8 mouse cellular contexts compared by ENCODE assay signal in the genomic region with DNA sequence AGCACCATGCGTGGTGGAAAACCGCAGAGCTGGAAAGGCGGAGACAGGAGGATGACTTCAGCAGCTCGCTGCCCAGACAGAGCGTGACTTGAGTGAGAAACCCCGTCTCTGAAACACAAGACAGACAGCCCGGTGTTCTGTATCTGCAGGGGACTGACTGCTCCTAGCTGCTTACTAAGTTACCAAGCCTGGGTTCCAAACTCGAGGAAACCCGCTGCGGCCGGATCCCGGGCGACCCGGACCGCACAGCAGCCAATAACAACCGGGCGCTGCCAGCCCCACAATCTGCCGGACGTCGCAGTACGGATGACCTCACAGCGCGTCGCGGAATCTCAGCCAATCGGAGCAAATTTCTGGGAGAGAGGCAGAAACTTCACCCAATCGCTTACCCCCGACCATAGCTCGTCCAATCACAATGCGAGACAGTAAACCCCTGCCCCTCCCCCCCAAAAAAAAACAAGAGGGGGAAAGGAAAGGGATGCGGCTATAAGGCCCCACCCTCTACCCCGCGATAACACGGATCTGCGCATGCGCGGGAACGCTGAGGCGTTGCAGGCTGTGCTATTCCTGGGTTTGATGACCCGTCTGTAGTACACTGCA. TPM values are rescaled to one million over a fixed set of nuclear protein-coding genes. Genes with fewer than 3 reads are reported as not detected.
DNase-seq lines count a peak whose midpoint lies in the region; ATAC-seq and TF ChIP-seq lines count a peak whose summit lies in the region.

No protein-coding gene starts in this region.

- H3K9ac ChIP-seq in kidney, embryonic 14.5 days (ENCODE audit: low read depth, low read length) = peak overlapping the region; percentile 85
- H3K9ac ChIP-seq in limb, embryonic 15.5 days = peak overlapping the region; percentile 72

- peak overlapping the region; percentile 86 for H3K4me2 ChIP-seq in kidney, embryonic 14.5 days (replicated peaks; ENCODE audit: low read depth, low read length)
- peak overlapping the region; percentile 86 for H3K4me2 ChIP-seq in limb, embryonic 15.5 days

- H3K9me3 ChIP-seq in kidney, embryonic 14.5 days (ENCODE audit: control insufficient read depth, low read length) = no peaks in the 10 kb centered on the region
- H3K9me3 ChIP-seq in limb, embryonic 15.5 days = no peaks in the 10 kb centered on the region

- peak overlapping the region; percentile 89 for H3K27ac ChIP-seq in bone marrow macrophage, adult 2 months (ENCODE audit: insufficient read depth, low read depth, low read length)
- peak overlapping the region; percentile 75 for H3K27ac ChIP-seq in embryonic fibroblast, embryonic 13.5 days (ENCODE audit: insufficient read depth, low read length)
- peak overlapping the region; percentile 94 for H3K27ac ChIP-seq in kidney, embryonic 14.5 days (ENCODE audit: low read depth, low read length)
- H3K27ac ChIP-seq in limb, embryonic 15.5 days = peak overlapping the region; percentile 96

- peak; percentile 93 for ATAC-seq in kidney, embryonic 14.5 days (ENCODE audit: low FRiP score, low TSS enrichment)
- ATAC-seq in limb, embryonic 15.5 days (ENCODE audit: insufficient number of reproducible peaks, low FRiP score, low TSS enrichment, low read depth) = peak; percentile 94

- no peaks in the 10 kb centered on the region for H3K36me3 ChIP-seq in kidney, embryonic 14.5 days (ENCODE audit: control insufficient read depth, insufficient read depth, low read length)
- H3K36me3 ChIP-seq in limb, embryonic 15.5 days = no peaks in the 10 kb centered on the region

- no peaks in the 10 kb centered on the region for H3K27me3 ChIP-seq in kidney, embryonic 14.5 days (ENCODE audit: control insufficient read depth, insufficient read depth, low read length)
- H3K27me3 ChIP-seq in limb, embryonic 15.5 days = no peaks in the 10 kb centered on the region

- DNase-seq in A20 (ENCODE audit: low read depth, low spot score) = peak; percentile 100
- DNase-seq in heart, adult 9 months (ENCODE audit: low spot score in 2 of 2) = peak; percentile 98 to 99
- peak; percentile 88 to 89 for DNase-seq in monocyte, adult 2 months (ENCODE audit: low read depth in 1 of 2, low spot score in 2 of 2)
- DNase-seq in spleen, postnatal 36 days (ENCODE audit: low spot score in 2 of 2) = peak; percentile 97 to 99

- peak overlapping the region; percentile 69 for H3K4me3 ChIP-seq in bone marrow macrophage, adult 2 months (ENCODE audit: insufficient read depth, low read length)
- H3K4me3 ChIP-seq in embryonic fibroblast, embryonic 13.5 days (ENCODE audit: insufficient read depth, low read length) = peak overlapping the region; percentile 64
- H3K4me3 ChIP-seq in kidney, embryonic 14.5 days (ENCODE audit: low read length) = peak overlapping the region; percentile 72
- H3K4me3 ChIP-seq in limb, embryonic 15.5 days = peak overlapping the region; percentile 66

- TF ChIP-seq CTCF in bone marrow macrophage, adult 2 months (IDR thresholded peaks at IDR 0.05; ENCODE audit: low read depth, low read length) = no peak
- no peak for TF ChIP-seq CTCF in embryonic fibroblast, embryonic 13.5 days (IDR thresholded peaks at IDR 0.05; ENCODE audit: borderline replicate concordance, insufficient read depth, low read length)

- WGBS in kidney, embryonic 14.5 days = under 1% methylated on average over 40 of the region's 40 CpGs
- under 1% methylated on average over 40 of the region's 40 CpGs for WGBS in limb, embryonic 15.5 days

- no peak for TF ChIP-seq POLR2A in bone marrow macrophage, adult 2 months (IDR thresholded peaks at IDR 0.05; ENCODE audit: borderline replicate concordance, low read depth, low read length)
- peak; percentile 64 for TF ChIP-seq POLR2A in embryonic fibroblast, embryonic 13.5 days (IDR thresholded peaks at IDR 0.05; ENCODE audit: low read depth, low read length)

- H3K4me1 ChIP-seq in bone marrow macrophage, adult 2 months (ENCODE audit: control insufficient read depth, insufficient read depth, low read length) = peaks cover 32% of the 10 kb centered on the region
- H3K4me1 ChIP-seq in embryonic fibroblast, embryonic 13.5 days (ENCODE audit: control insufficient read depth, insufficient read depth, low read length) = no peaks in the 10 kb centered on the region
- H3K4me1 ChIP-seq in kidney, embryonic 14.5 days (ENCODE audit: control insufficient read depth, insufficient read depth, low read length) = peaks cover 4% of the 10 kb centered on the region; the same call in 1 of the 2 replicates
- H3K4me1 ChIP-seq in limb, embryonic 15.5 days = peaks cover 1% of the 10 kb centered on the region; the same call in 1 of the 2 replicates

RNA-seq across cellular contexts. Expression of gene Prrc2b, which starts 13.1 kb away (rescaled TPM):
- 28.6 and 34.9 TPM in 2 replicates for polyA plus RNA-seq in bone marrow macrophage, adult 2 months (2012; ENCODE audit: insufficient read depth, insufficient read length, missing spikeins)
- 75.5 and 84.6 TPM in 2 replicates for polyA plus RNA-seq in embryonic fibroblast, embryonic 13.5 days (2011; ENCODE audit: insufficient read length, low read depth, missing spikeins)
- 65.8 and 73.1 TPM in 2 replicates for polyA plus RNA-seq in kidney, embryonic 14.5 days (2014; fragmentation: Nextera tagmentation; extraction: Ambion mirVana)
- 40.8 and 44.8 TPM in 2 replicates for polyA plus RNA-seq in limb, embryonic 15.5 days (2015; fragmentation: Nextera tagmentation; extraction: Ambion mirVana)

RNA-seq across cellular contexts. Expression of gene Plpp7, which starts 42.4 kb away (rescaled TPM):
- 2.7 and 3.0 TPM in 2 replicates for polyA plus RNA-seq in bone marrow macrophage, adult 2 months (2012; ENCODE audit: insufficient read depth, insufficient read length, missing spikeins)
- 1.1 and 1.5 TPM in 2 replicates for polyA plus RNA-seq in embryonic fibroblast, embryonic 13.5 days (2011; ENCODE audit: insufficient read length, low read depth, missing spikeins)
- polyA plus RNA-seq in kidney, embryonic 14.5 days (2014; fragmentation: Nextera tagmentation; extraction: Ambion mirVana) = 4.0 and 5.5 TPM in 2 replicates
- polyA plus RNA-seq in limb, embryonic 15.5 days (2015; fragmentation: Nextera tagmentation; extraction: Ambion mirVana) = 7.2 and 11.3 TPM in 2 replicates

RNA-seq across cellular contexts. Expression of gene Fam78a, which starts 53.1 kb away (rescaled TPM):
- 13.1 and 16.5 TPM in 2 replicates for polyA plus RNA-seq in bone marrow macrophage, adult 2 months (2012; ENCODE audit: insufficient read depth, insufficient read length, missing spikeins)
- not detected in 2 replicates for polyA plus RNA-seq in embryonic fibroblast, embryonic 13.5 days (2011; ENCODE audit: insufficient read length, low read depth, missing spikeins)
- 1.2 and 1.7 TPM in 2 replicates for polyA plus RNA-seq in kidney, embryonic 14.5 days (2014; fragmentation: Nextera tagmentation; extraction: Ambion mirVana)
- polyA plus RNA-seq in limb, embryonic 15.5 days (2015; fragmentation: Nextera tagmentation; extraction: Ambion mirVana) = 4.1 and 5.3 TPM in 2 replicates

Comparison
In these comparisons a context has a peak if more than half of its experiments do, and no peak if none do; other contexts are left out.
1. Peak in every context shown above with its lines: DNase-seq, ATAC-seq, H3K4me3 ChIP-seq and H3K27ac ChIP-seq.